Mouse (Mus musculus) frontal cortex, postnatal 14 days (tissue): ENCODE measurements around the gene Mier1.
"Not testable (repeated sequence)": the region's sequence is repeated elsewhere in the genome, so short reads cannot be mapped to it uniquely, and the experiment has no call there.

Experiments used
- DNase-seq, 2 experiments: peaks; one replicate each; pipeline ENCODE4 v3.0.0; 2022; ENCODE audit warnings: low spot score in 2 of 2

Mier1 gene

GRCm38 (mm10) chr4:103166198-103166597, 52.0 kb downstream of the Mier1 start:
- DNase-seq: not testable (repeated sequence)

DNA sequence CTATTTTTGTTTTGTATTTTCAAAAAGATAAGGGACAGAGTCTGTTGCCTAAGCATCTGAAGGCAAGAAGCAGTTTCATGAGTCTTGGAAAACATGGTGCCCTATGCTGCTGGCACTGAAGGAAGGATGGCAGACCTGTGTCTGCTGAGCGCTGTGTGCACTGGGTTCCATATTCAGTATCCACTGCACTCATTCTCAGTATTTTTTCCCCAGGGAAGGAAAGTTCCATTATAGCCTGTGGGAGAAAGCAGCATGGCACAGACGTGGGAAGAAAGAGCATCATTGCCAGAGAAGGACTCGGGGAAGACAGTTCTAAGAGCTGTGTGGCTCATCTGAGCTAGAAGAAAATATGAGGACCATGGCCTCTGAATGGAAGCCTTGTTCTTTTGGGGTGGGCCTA, 57.1 kb downstream of the Mier1 start:
- no peak for DNase-seq

GRCm38 (mm10) chr4:103173507-103173906, 59.3 kb downstream of the Mier1 start:
- DNase-seq: no peak

DNA sequence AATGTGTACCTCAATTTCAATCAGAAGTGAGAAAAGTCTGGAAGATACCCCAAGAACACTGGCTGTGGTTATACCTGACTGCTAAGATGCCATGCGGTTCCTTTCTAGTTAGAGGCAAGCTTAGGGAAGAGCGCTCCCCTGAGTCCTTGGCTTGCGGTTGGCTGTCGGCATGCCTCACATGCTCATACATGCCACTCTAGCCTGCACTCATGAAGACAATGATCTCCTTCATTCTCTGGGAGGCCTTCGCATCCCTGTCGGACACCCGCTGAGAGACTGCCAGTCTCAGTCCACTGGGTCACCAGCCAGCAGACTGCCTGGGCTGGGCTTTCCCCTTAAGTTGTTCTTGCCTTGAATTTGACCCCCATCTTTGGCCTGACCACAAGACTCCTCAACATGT, 59.8 kb downstream of the Mier1 start:
- no peak for DNase-seq

DNA sequence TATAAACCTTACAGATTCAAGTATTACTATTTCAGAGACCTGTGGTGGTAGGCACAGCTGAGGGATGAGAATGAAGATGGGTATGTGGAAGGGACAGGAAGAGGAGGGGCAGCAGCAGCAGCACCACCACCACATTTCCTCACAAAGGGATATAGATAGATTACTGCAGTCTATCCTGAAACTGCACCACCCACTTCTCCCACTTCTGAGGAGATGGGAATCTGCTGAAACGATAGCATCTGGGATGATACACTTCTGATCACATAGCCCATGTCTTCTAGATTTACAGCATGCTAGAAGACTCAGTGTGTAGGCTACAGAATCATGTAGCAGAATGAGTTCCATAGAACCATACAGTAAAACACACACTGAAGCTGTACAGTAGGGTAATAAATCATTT, 63.5 kb downstream of the Mier1 start:
- no peak for DNase-seq

GRCm38 (mm10) chr4:103178635-103179318, 64.6 kb downstream of the Mier1 start:
- peak in 1 of 2 experiments; percentile 40 for DNase-seq

GRCm38 (mm10) chr4:103179581-103179980, 65.4 kb downstream of the Mier1 start:
- DNase-seq: no peak

GRCm38 (mm10) chr4:103180300-103180888, 66.2 kb downstream of the Mier1 start:
- DNase-seq: no peak

DNA sequence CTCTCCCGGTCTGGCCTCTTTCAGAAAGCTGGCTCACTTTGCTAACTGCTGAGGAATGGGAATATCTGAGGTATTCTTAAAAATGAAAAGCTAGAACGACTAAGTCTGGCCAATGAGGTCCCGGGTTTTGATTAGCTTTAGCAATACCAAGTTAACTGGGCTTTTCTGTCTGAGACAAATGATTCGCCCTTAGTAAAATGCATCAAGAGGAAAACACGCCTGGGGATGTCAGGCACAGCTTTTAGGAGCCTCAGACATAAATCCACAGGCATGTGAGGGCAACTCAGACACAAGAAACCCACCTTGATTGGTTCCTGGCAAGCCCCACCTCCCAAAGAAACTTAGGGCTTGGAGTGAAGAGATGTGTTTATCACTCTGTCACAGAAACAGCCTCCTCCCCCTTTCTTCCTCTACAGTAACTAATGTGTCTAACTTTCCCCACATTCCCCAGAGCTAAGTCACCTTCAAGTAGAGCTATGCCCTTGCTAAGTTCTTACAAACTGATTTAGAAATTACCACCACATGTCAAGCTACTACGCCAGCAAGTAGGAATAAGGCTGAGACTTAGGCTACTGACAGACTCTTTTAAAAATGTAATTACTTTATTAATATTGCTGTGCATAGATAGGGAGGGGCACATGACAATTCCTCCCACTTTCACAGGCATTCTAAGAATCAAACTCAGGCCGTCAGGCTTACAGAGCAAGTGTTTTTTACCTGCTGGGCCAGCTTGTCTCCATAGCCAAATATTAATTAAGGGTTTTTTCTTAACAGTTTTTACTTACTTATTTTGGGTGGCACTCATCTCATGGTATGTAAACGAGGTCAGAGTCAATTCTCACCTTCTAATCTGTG, 74.8 kb downstream of the Mier1 start:
- DNase-seq: no peak

- no peak for DNase-seq
Observed at GRCm38 (mm10) chr4:103192421-103192820, 78.2 kb downstream of the Mier1 start.

- no peak for DNase-seq
Observed at GRCm38 (mm10) chr4:103197401-103197800, 83.2 kb downstream of the Mier1 start.

DNA sequence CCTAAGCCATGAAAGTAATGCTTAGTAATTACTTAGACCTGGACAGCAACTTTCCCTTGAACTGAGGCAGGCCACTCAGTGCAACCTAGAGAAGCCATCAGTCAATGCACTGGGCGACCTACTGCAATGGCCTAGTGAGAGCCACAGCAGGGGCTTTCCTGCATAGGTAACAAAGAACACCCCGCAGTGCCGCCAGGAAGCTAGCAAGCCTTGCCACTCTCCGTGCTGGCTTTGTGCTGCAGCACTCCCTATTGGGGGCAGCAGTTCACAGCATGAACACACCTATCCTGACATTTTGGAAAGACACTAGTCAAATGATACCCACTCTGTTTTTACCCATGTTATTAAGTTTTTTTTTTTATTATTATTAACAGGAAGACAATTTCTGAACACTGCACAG, 84.9 kb downstream of the Mier1 start:
- DNase-seq: no peak

GRCm38 (mm10) chr4:103200046-103200445, 85.9 kb downstream of the Mier1 start:
- no peak for DNase-seq

DNA sequence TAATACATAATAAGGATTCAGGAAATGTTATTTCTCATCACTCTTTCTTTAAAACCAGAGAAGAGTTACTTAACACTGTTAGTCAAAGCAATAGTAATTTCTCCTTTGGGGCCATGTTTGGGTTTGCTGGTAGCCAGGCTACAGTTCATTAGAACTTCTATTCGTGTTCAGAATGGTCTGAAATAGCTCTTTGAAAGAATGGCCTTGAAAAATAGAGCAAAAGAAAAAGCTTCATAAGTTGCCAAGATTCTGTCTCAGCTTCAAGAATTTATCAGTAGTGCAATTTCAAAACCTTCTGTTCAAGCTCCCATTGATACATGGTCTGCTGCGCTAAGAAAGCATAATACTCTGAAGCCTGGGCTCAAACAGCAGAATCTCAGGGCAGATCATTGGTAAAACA, 89.5 kb downstream of the Mier1 start:
- no peak for DNase-seq

DNA sequence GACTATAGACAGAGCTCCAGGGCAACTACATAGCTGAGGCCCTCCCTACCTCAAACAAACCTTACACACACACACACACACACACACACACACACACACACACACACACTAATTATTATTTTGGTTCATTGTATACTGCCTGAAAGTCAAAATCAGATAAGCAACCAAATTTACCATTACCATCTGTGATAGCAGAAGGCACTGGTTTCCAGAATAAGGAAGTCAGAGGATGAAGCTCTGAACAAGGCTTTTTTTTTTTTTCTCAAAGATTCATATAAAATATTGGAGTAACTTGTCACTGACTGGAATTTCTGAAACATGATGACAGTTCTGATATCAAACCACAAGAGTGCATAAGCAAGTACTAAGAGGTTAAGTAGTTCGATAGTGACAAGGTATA, 94.4 kb downstream of the Mier1 start:
- DNase-seq: no peak

DNA sequence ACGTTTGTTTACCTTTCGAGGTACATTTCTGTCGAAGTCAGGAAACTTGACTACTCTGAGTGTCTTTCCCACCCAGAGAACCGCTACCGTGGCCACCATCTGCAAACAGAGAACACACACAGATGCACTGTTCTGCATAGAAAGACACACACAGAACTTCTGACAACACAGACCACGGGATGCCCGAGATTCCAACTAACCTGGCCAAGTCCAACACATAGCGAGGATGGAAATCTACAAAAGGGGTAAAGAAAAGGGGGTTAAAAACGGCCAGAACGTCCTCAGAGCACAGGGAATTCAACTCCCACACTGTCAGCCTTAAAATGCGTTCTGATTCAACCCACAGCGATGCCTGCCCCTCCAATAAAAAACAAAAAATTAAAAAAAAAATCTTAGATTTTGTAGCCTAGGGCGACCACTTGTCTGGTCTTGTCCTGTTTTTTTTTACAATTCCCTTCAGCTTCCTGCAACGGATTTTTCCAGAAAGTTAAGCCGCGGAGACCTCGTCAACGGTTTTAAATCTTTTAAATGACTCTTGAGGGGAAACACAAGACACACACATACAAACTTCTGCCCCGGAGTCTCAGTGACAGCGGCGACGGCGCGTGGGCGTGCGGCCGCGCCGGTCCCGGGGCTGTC, 99.8 kb downstream of the Mier1 start:
- peak in 1 of 2 experiments; percentile 9 for DNase-seq

DNA sequence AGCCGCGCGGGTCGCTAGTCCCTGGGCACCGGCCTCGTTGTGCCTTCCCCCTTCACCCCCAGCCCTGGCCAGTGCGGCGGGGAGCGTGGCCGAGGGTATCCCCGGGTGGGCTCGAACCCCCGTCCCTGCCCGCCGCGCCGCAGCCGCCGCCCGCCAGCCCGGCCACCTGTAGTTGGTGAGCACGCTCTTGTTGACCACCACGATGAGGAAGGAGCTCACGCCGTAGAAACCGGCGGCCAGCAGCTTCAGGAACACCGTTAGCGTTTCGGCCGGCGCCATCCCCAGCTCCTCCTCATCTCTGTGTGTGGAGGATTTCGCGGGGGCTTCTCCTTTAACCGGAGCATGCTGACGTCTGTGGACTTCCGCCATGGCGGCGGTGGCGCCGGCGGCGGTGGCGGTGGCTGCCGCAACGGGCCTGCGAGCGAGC, 100.3 kb downstream of the Mier1 start:
- peak; percentile 53 to 66 for DNase-seq
